In the genomic region with DNA sequence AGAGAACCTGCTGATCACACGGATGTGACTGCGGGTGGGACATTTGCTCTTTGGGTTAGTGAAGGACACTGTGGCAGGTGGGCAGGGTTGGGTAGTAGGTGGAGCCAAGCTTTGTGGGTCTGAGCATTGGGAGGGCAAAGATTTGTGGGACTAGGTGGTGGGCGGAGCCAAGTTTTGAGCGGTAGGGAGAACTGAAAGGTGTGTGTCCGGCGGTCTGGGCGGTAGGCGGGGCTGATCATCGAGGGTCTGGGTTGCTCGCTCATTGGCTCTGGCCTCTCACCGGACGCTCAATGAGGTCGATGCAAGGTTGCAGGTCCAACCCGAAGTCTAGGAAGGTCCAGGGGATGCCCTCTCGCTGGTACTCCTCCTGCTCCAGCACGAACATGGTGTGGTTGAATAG, we compare ENCODE assay signal across 11 mouse cellular contexts. TPM values are rescaled to one million over a fixed set of nuclear protein-coding genes. Genes with fewer than 3 reads are reported as not detected.
A peak's percentile ranks its signal among the peaks of the same experiment; 100 is the strongest.
DNase-seq lines count a peak whose midpoint lies in the region; ATAC-seq and TF ChIP-seq lines count a peak whose summit lies in the region.
"Had no signal": no experiment of that assay in that cellular context is flagged by ENCODE, and none has a peak within 500 bp of the region (broad histone marks: within the 10 kb centered on the region; RNA-seq: fewer than 3 reads in every experiment).

No protein-coding gene starts in this region.

- no peak for DNase-seq in forebrain, embryonic 10.5 days (ENCODE audit: extremely low spot score, low spot score)
- no peak for DNase-seq in stomach, postnatal 0 days (ENCODE audit: low spot score)
- no peak for DNase-seq in midbrain, embryonic 10.5 days (ENCODE audit: low spot score)
- DNase-seq in left cerebral cortex, adult 9 months (ENCODE audit: low spot score in 2 of 2): no peak
- no peak for DNase-seq in spleen, postnatal 4 days (ENCODE audit: low spot score in 2 of 2)
- DNase-seq in cerebellum, postnatal 36 days: no peak

- H3K9ac ChIP-seq in forebrain, embryonic 15.5 days (replicated peaks): no peak overlapping the region
- no peak overlapping the region for H3K9ac ChIP-seq in stomach, embryonic 14.5 days (replicated peaks; ENCODE audit: low read depth, low read length)
- no peak overlapping the region for H3K9ac ChIP-seq in stomach, postnatal 0 days (ENCODE audit: low read length)
- H3K9ac ChIP-seq: limb, embryonic 13.5 days had no signal

- 2% methylated on average over 16 of the region's 16 CpGs for WGBS in forebrain, embryonic 10.5 days
- 3% methylated on average over 16 of the region's 16 CpGs for WGBS in forebrain, embryonic 15.5 days
- 9% methylated on average over 16 of the region's 16 CpGs for WGBS in stomach, embryonic 14.5 days
- 12% methylated on average over 16 of the region's 16 CpGs for WGBS in stomach, postnatal 0 days
- 5% methylated on average over 16 of the region's 16 CpGs for WGBS in midbrain, embryonic 10.5 days

- no peak overlapping the region for H3K27ac ChIP-seq in forebrain, embryonic 10.5 days
- H3K27ac ChIP-seq in forebrain, embryonic 15.5 days (replicated peaks): no peak overlapping the region
- no peak overlapping the region for H3K27ac ChIP-seq in stomach, embryonic 14.5 days (ENCODE audit: low read length)
- H3K27ac ChIP-seq in stomach, postnatal 0 days (replicated peaks): no peak overlapping the region
- H3K27ac ChIP-seq in midbrain, embryonic 10.5 days (replicated peaks): no peak overlapping the region
- H3K27ac ChIP-seq: limb, embryonic 13.5 days had no signal

- no peak overlapping the region; the same call in 1 of the 2 replicates for H3K4me2 ChIP-seq in forebrain, embryonic 15.5 days (replicated peaks)
- H3K4me2 ChIP-seq in stomach, embryonic 14.5 days (replicated peaks; ENCODE audit: low read depth, low read length): 0 out of 2 replicates have a peak overlapping the region, but pooled peaks have one; percentile 12
- H3K4me2 ChIP-seq in stomach, postnatal 0 days (replicated peaks; ENCODE audit: low read depth): no peak overlapping the region
- H3K4me2 ChIP-seq: limb, embryonic 13.5 days had no signal

- no peak for ATAC-seq in forebrain, embryonic 15.5 days (replicated peaks)
- ATAC-seq in stomach, embryonic 14.5 days (ENCODE audit: insufficient number of reproducible peaks, insufficient read depth, low FRiP score, low read depth): peak; percentile 26; the same call in 1 of the 2 replicates
- no peak; the same call in 1 of the 2 replicates for ATAC-seq in stomach, postnatal 0 days (ENCODE audit: low FRiP score, low TSS enrichment)
- ATAC-seq: Patski had no signal

- no peaks in the 10 kb centered on the region for H3K36me3 ChIP-seq in forebrain, embryonic 10.5 days (replicated peaks)
- H3K36me3 ChIP-seq in forebrain, embryonic 15.5 days: no peaks in the 10 kb centered on the region
- no peaks in the 10 kb centered on the region for H3K36me3 ChIP-seq in stomach, embryonic 14.5 days (ENCODE audit: control insufficient read depth, insufficient read depth, low read length)
- no peaks in the 10 kb centered on the region for H3K36me3 ChIP-seq in stomach, postnatal 0 days (ENCODE audit: control insufficient read depth, insufficient read depth, low read length)
- H3K36me3 ChIP-seq in midbrain, embryonic 10.5 days: no peaks in the 10 kb centered on the region
- H3K36me3 ChIP-seq: limb, embryonic 13.5 days had no signal

- peaks cover 20% of the 10 kb centered on the region for H3K4me1 ChIP-seq in forebrain, embryonic 10.5 days
- H3K4me1 ChIP-seq in forebrain, embryonic 15.5 days: no peaks in the 10 kb centered on the region
- H3K4me1 ChIP-seq in stomach, embryonic 14.5 days (ENCODE audit: control insufficient read depth, insufficient read depth, low read length): no peaks in the 10 kb centered on the region
- H3K4me1 ChIP-seq in stomach, postnatal 0 days (replicated peaks; ENCODE audit: control insufficient read depth, insufficient read depth): no peaks in the 10 kb centered on the region
- H3K4me1 ChIP-seq in midbrain, embryonic 10.5 days: peaks cover 13% of the 10 kb centered on the region
- H3K4me1 ChIP-seq: limb, embryonic 13.5 days had no signal

- peak overlapping the region; percentile 34 for H3K4me3 ChIP-seq in forebrain, embryonic 10.5 days
- H3K4me3 ChIP-seq in forebrain, embryonic 15.5 days: no peak overlapping the region
- no peak overlapping the region for H3K4me3 ChIP-seq in stomach, embryonic 14.5 days (ENCODE audit: low read depth, low read length)
- H3K4me3 ChIP-seq in stomach, postnatal 0 days (ENCODE audit: low read depth, low read length): no peak overlapping the region
- H3K4me3 ChIP-seq in midbrain, embryonic 10.5 days: peak overlapping the region; percentile 39
- H3K4me3 ChIP-seq: limb, embryonic 13.5 days had no signal

- H3K9me3 ChIP-seq in forebrain, embryonic 10.5 days: no peaks in the 10 kb centered on the region
- H3K9me3 ChIP-seq in forebrain, embryonic 15.5 days: no peaks in the 10 kb centered on the region
- H3K9me3 ChIP-seq in stomach, embryonic 14.5 days (ENCODE audit: control insufficient read depth, low read depth, low read length): no peaks in the 10 kb centered on the region
- no peaks in the 10 kb centered on the region for H3K9me3 ChIP-seq in stomach, postnatal 0 days (ENCODE audit: control insufficient read depth, low read length)
- H3K9me3 ChIP-seq in midbrain, embryonic 10.5 days (replicated peaks): 0 out of 2 replicates have a peak, but pooled peaks cover 7% of the 10 kb centered on the region
- H3K9me3 ChIP-seq: limb, embryonic 13.5 days had no signal

- TF ChIP-seq EP300 in stomach, postnatal 0 days (optimal IDR thresholded peaks at IDR 0.05): no peak

- H3K27me3 ChIP-seq in forebrain, embryonic 10.5 days (ENCODE audit: poor library complexity, severe bottlenecking): peaks cover 82% of the 10 kb centered on the region
- H3K27me3 ChIP-seq in forebrain, embryonic 15.5 days: peaks cover 36% of the 10 kb centered on the region
- H3K27me3 ChIP-seq in stomach, embryonic 14.5 days (ENCODE audit: control insufficient read depth, insufficient read depth, low read length): 0 out of 2 replicates have a peak, but pooled peaks cover 9% of the 10 kb centered on the region
- H3K27me3 ChIP-seq in stomach, postnatal 0 days (ENCODE audit: control insufficient read depth, insufficient read depth, low read length): no peaks in the 10 kb centered on the region
- peaks cover 82% of the 10 kb centered on the region for H3K27me3 ChIP-seq in midbrain, embryonic 10.5 days (ENCODE audit: low read depth, poor library complexity, severe bottlenecking)

- TF ChIP-seq CTCF in stomach, postnatal 0 days (IDR thresholded peaks at IDR 0.05; ENCODE audit: low read depth): no peak

RNA-seq across cellular contexts. Expression of a gene that starts 32.0 kb away (rescaled TPM):
- polyA plus RNA-seq in forebrain, embryonic 10.5 days (2016; fragmentation: Nextera tagmentation; extraction: Ambion mirVana): 1.5 and 1.8 TPM in 2 replicates
- polyA plus RNA-seq in forebrain, embryonic 15.5 days (2015; fragmentation: Nextera tagmentation; extraction: Ambion mirVana): 1.3 and 1.5 TPM in 2 replicates
- polyA plus RNA-seq in stomach, embryonic 14.5 days (2014; fragmentation: Nextera tagmentation; extraction: Ambion mirVana): 14.0 and 15.8 TPM in 2 replicates
- 28.1 and 28.4 TPM in 2 replicates for polyA plus RNA-seq in stomach, postnatal 0 days (2015; fragmentation: Nextera tagmentation; extraction: Ambion mirVana)
- 1.0 and 1.1 TPM in 2 replicates for polyA plus RNA-seq in midbrain, embryonic 10.5 days (2016; fragmentation: Nextera tagmentation; extraction: Ambion mirVana)

RNA-seq across cellular contexts. Expression of a gene that starts 48.2 kb away (rescaled TPM):
- 0.80 and 0.84 TPM in 2 replicates for polyA plus RNA-seq in forebrain, embryonic 10.5 days (2016; fragmentation: Nextera tagmentation; extraction: Ambion mirVana)
- 2.6 and 3.3 TPM in 2 replicates for polyA plus RNA-seq in forebrain, embryonic 15.5 days (2015; fragmentation: Nextera tagmentation; extraction: Ambion mirVana)
- polyA plus RNA-seq in stomach, embryonic 14.5 days (2014; fragmentation: Nextera tagmentation; extraction: Ambion mirVana): 0.39 and 0.57 TPM in 2 replicates
- polyA plus RNA-seq in stomach, postnatal 0 days (2015; fragmentation: Nextera tagmentation; extraction: Ambion mirVana): 0.06 and 0.10 TPM in 2 replicates
- 1.1 and 1.2 TPM in 2 replicates for polyA plus RNA-seq in midbrain, embryonic 10.5 days (2016; fragmentation: Nextera tagmentation; extraction: Ambion mirVana)
- polyA plus RNA-seq: heart, postnatal 0 days had no signal

Comparison
In these comparisons a context has a peak if more than half of its experiments do, and no peak if none do; other contexts are left out.
1. H3K4me3 ChIP-seq: peak in forebrain, embryonic 10.5 days (single experiment) and midbrain, embryonic 10.5 days (single experiment); none in forebrain, embryonic 15.5 days (single experiment), stomach, embryonic 14.5 days (single experiment) and stomach, postnatal 0 days (single experiment).